8 mouse cellular contexts compared by ENCODE assay signal in the genomic region with DNA sequence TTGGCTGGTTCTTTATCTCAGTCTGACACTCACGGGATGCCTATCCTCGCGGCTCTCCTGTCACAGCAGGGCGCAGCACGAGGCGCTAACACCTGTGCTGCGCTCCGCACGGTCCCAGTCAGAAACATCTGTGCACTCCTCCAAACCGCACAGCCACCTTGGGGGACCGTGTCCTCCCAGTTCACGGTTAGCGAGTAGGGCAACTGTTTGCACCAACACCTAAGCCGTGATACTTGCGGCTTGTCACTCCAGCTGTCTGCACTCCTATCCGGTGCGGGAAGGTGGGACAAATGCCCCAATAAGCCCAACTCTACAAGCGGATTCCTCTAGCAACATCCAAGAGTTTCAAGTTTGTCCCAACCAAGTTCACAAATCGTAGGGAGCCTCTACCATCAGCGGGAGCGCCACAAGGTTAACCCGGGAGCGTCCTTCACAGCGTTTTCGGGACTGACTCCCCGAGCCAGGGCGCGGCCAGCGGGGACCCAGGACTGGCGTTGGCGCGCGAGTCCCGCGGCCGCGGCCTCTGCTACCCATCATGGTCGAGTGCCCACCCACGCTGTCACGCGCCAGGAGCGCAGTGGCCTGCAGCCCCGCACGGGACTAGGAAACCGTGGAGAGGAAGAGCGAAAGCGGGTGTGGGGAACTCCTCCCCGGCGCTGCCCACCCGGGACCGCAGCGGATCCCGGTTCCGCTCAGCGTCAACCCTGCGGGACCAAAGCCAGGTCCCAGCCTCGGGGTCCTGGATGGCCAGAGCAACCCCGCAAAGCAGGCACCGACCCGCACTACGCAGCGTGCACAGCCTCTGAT. TPM values are rescaled to one million over a fixed set of nuclear protein-coding genes. Genes with fewer than 3 reads are reported as not detected.
DNase-seq lines count a peak whose midpoint lies in the region; ATAC-seq and TF ChIP-seq lines count a peak whose summit lies in the region.

No protein-coding gene starts in this region.

- H3K27ac ChIP-seq in embryonic fibroblast, embryonic 13.5 days (ENCODE audit: insufficient read depth, low read length): peak overlapping the region; percentile 62
- H3K27ac ChIP-seq in hindbrain, embryonic 13.5 days: peak overlapping the region; percentile 78
- peak overlapping the region; percentile 7; the same call in 1 of the 2 replicates for H3K27ac ChIP-seq in liver, embryonic 15.5 days (replicated peaks)
- peak overlapping the region; percentile 81 for H3K27ac ChIP-seq in neural tube, embryonic 13.5 days (replicated peaks)

- WGBS in hindbrain, embryonic 13.5 days: under 1% methylated on average over 55 of the region's 62 CpGs
- WGBS in liver, embryonic 15.5 days (ENCODE audit: insufficient replicate concordance): under 1% methylated on average over 62 of the region's 62 CpGs
- under 1% methylated on average over 62 of the region's 62 CpGs for WGBS in neural tube, embryonic 13.5 days

- peak overlapping the region; percentile 81 for H3K9ac ChIP-seq in hindbrain, embryonic 13.5 days
- H3K9ac ChIP-seq in liver, embryonic 15.5 days: peak overlapping the region; percentile 66
- H3K9ac ChIP-seq in neural tube, embryonic 13.5 days: peak overlapping the region; percentile 80

- no peaks in the 10 kb centered on the region for H3K9me3 ChIP-seq in hindbrain, embryonic 13.5 days
- no peaks in the 10 kb centered on the region for H3K9me3 ChIP-seq in liver, embryonic 15.5 days (replicated peaks)
- no peaks in the 10 kb centered on the region for H3K9me3 ChIP-seq in neural tube, embryonic 13.5 days

- H3K36me3 ChIP-seq in hindbrain, embryonic 13.5 days: no peaks in the 10 kb centered on the region
- H3K36me3 ChIP-seq in liver, embryonic 15.5 days (replicated peaks): no peaks in the 10 kb centered on the region
- H3K36me3 ChIP-seq in neural tube, embryonic 13.5 days: no peaks in the 10 kb centered on the region

- H3K4me2 ChIP-seq in hindbrain, embryonic 13.5 days: peak overlapping the region; percentile 99
- peak overlapping the region; percentile 94 for H3K4me2 ChIP-seq in liver, embryonic 15.5 days
- peak overlapping the region; percentile 99 for H3K4me2 ChIP-seq in neural tube, embryonic 13.5 days

- DNase-seq in layer of hippocampus, postnatal 10 days (ENCODE audit: low spot score in 2 of 2): peak; percentile 47 to 49
- DNase-seq in layer of hippocampus, adult 9-10 months (ENCODE audit: low spot score): no peak
- peak; percentile 77 for DNase-seq in adrenal gland, adult 2 months
- peak; percentile 88 for DNase-seq in thymus, postnatal 0 days (ENCODE audit: low spot score)

- peaks cover 7% of the 10 kb centered on the region; the same call in 1 of the 2 replicates for H3K4me1 ChIP-seq in embryonic fibroblast, embryonic 13.5 days (ENCODE audit: control insufficient read depth, insufficient read depth, low read length)
- H3K4me1 ChIP-seq in hindbrain, embryonic 13.5 days (replicated peaks): peaks cover 15% of the 10 kb centered on the region
- peaks cover 26% of the 10 kb centered on the region for H3K4me1 ChIP-seq in liver, embryonic 15.5 days (replicated peaks)
- peaks cover 26% of the 10 kb centered on the region for H3K4me1 ChIP-seq in neural tube, embryonic 13.5 days (replicated peaks)

- H3K27me3 ChIP-seq in hindbrain, embryonic 13.5 days: peaks cover 36% of the 10 kb centered on the region
- H3K27me3 ChIP-seq in liver, embryonic 15.5 days: peaks cover 27% of the 10 kb centered on the region
- H3K27me3 ChIP-seq in neural tube, embryonic 13.5 days: peaks cover 32% of the 10 kb centered on the region

- no peak for TF ChIP-seq CTCF in embryonic fibroblast, embryonic 13.5 days (IDR thresholded peaks at IDR 0.05; ENCODE audit: borderline replicate concordance, insufficient read depth, low read length)

- TF ChIP-seq POLR2A in embryonic fibroblast, embryonic 13.5 days (IDR thresholded peaks at IDR 0.05; ENCODE audit: low read depth, low read length): no peak

- H3K4me3 ChIP-seq in embryonic fibroblast, embryonic 13.5 days (ENCODE audit: insufficient read depth, low read length): peak overlapping the region; percentile 63
- H3K4me3 ChIP-seq in hindbrain, embryonic 13.5 days: peak overlapping the region; percentile 73
- peak overlapping the region; percentile 72 for H3K4me3 ChIP-seq in liver, embryonic 15.5 days (replicated peaks)
- peak overlapping the region; percentile 61 for H3K4me3 ChIP-seq in neural tube, embryonic 13.5 days

- ATAC-seq in hindbrain, embryonic 13.5 days (ENCODE audit: low FRiP score): peak; percentile 62
- peak; percentile 65 for ATAC-seq in liver, embryonic 15.5 days (ENCODE audit: insufficient read depth)
- peak; percentile 55; the same call in 1 of the 2 replicates for ATAC-seq in neural tube, embryonic 13.5 days (ENCODE audit: low read depth)

RNA-seq across cellular contexts. Expression of a gene that starts 0.8 kb away (rescaled TPM):
- 10 to 100 TPM; 12.7 to 13.6 TPM for total RNA-seq in layer of hippocampus, postnatal 10 days (2021)
- total RNA-seq in adrenal gland, adult 2 months (2021): 100 to 1,000 TPM; 206 to 233 TPM
- polyA plus RNA-seq in adrenal gland, adult 2 months (2012; rRNA removed): 133 and 171 TPM in 2 replicates
- polyA plus RNA-seq in embryonic fibroblast, embryonic 13.5 days (2011; ENCODE audit: insufficient read length, low read depth, missing spikeins): 28.2 and 40.0 TPM in 2 replicates
- 4.9 and 6.1 TPM in 2 replicates for polyA plus RNA-seq in hindbrain, embryonic 13.5 days (2015; fragmentation: Nextera tagmentation; extraction: Ambion mirVana)
- polyA plus RNA-seq in liver, embryonic 15.5 days (2015; fragmentation: Nextera tagmentation; extraction: Ambion mirVana): 6.0 TPM in 2 replicates
- 6.9 and 7.8 TPM in 2 replicates for polyA plus RNA-seq in neural tube, embryonic 13.5 days (2015; fragmentation: Nextera tagmentation; extraction: Ambion mirVana)
- polyA plus RNA-seq in thymus, postnatal 0 days (2015; fragmentation: Nextera tagmentation; extraction: Ambion mirVana): 10.1 and 11.5 TPM in 2 replicates

RNA-seq across cellular contexts. Expression of a gene that starts 42.3 kb away (rescaled TPM):
- 10 to 100 TPM; 14.5 to 14.7 TPM for total RNA-seq in layer of hippocampus, postnatal 10 days (2021)
- 1 to 10 TPM; 1.2 to 4.4 TPM for total RNA-seq in adrenal gland, adult 2 months (2021)
- polyA plus RNA-seq in adrenal gland, adult 2 months (2012; rRNA removed): 1.3 and 1.7 TPM in 2 replicates
- 1.4 and 2.0 TPM in 2 replicates for polyA plus RNA-seq in embryonic fibroblast, embryonic 13.5 days (2011; ENCODE audit: insufficient read length, low read depth, missing spikeins)
- polyA plus RNA-seq in hindbrain, embryonic 13.5 days (2015; fragmentation: Nextera tagmentation; extraction: Ambion mirVana): 2.1 and 2.8 TPM in 2 replicates
- polyA plus RNA-seq in liver, embryonic 15.5 days (2015; fragmentation: Nextera tagmentation; extraction: Ambion mirVana): 0.15 and 0.23 TPM in 2 replicates
- polyA plus RNA-seq in neural tube, embryonic 13.5 days (2015; fragmentation: Nextera tagmentation; extraction: Ambion mirVana): 2.6 and 3.0 TPM in 2 replicates
- 2.7 and 3.5 TPM in 2 replicates for polyA plus RNA-seq in thymus, postnatal 0 days (2015; fragmentation: Nextera tagmentation; extraction: Ambion mirVana)

Comparison
In these comparisons a context has a peak if more than half of its experiments do, and no peak if none do; other contexts are left out.
1. H3K27ac ChIP-seq: peak in every context shown above with its lines; median percentile 81 in neural tube, embryonic 13.5 days; 78 in hindbrain, embryonic 13.5 days; 62 in embryonic fibroblast, embryonic 13.5 days; 7 in liver, embryonic 15.5 days.